Mouse (Mus musculus) heart, adult 9 months (tissue): ENCODE results near the gene Sorbs2.

Experiments
- DNase-seq, 2 experiments: peaks; one replicate each; pipeline ENCODE4 v3.0.0; 2022; ENCODE audit warnings: low spot score in 2 of 2

Gene Sorbs2

DNA sequence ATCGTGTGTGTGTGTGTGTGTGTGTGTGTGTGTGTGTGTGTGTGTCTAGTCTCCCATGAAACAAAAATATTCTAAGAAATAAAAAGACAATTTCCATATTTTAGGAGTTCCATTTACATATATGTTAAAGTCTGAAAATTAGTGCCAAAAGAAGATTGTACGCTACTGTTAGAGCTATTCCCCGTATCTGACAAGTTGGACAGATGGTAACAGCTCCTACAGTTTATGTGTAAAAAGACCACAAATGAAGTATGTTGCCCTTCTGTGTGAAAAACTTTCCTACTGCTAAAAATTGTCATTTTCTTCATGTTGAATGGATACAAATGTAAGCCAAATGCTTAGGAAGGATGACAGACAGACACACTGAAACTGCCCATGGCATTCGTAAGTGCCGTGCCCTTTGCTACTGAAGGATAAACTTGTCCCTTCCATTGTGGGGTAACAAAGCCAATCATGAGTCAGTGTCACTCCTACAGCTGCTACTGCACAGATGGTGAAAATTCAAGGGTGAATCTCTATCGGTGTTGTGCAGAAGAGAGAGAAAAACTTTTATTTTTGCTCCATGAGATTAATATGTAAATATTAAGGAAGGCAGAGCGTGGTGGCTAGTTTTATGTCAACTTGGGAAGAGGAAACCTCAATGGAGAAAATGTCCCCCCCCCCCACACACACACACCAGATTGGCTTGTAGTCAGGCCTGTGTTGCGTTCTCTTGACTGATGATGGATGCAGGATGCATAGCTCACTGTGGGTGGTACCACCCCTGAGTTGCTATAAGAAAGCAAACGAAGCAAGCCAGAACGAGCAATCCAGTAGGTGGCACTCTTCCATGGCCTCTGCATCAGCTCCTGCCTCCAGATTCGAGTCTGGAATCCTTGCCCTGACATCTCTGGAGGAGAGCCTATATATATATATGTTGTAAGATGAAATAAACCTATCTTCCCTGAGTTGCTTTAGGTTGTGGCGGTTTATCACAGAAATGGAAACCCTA is 244.2 kb downstream of the Sorbs2 start:
- DNase-seq = no peak

- no peak for DNase-seq
Observed at GRCm38 (mm10) chr8:45755482-45755881, 247.9 kb downstream of the Sorbs2 start.

DNA sequence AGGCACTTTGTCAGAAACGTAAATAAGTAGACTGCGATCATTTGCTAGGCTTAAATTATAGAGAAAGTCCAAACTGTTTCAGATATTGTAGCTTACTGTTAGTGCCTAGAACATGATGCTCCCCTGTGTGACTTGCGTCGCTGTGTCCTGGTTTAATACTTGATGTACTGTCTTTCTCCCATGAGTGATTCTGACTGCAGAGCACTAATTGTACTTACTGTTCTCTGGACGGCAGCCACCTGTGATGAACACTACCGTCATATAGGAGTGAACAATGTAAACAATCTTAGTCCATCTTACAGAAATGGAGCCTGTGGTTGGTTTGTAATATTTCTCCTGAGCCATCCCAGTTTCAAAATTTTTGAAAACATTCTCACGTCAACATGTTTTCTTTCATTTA is 248.4 kb downstream of the Sorbs2 start:
- DNase-seq = no peak

DNA sequence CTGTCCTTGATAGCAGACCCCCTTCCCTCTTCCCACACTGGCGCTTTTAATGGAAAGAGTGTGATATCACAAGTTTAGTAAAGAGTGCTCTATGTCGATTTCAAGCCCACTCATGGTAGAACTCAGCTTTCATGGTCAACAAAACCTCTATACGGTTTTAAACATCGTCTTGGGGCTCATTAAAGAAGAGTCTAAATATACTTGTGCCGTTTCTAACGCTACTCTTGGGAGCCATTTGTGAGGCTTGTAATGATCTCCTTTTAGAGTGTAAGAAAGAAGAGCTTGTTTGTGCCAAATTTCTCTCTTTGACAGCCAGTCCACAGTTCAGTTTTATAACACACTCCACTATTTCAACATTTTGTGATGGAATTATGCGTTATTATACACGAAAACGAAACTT is 253.0 kb downstream of the Sorbs2 start:
- no peak for DNase-seq

DNA sequence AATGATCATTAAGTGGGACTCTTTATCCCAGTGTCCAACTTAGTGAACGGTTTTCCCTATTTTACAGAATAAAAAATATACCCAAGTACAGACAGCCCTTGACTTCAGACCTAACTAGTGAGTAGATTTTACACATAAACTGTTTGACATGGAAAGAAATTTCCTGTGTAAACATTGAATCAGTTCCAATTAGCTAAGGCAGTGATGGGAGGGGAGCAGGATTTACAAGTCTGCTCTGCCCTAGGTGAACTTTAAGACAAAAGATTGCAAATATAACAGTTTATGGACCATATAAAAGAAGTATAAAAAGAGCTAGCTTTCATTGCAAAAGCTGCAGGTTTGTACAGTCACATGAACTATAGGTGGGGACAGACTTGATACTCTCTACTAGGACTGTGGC is 253.5 kb downstream of the Sorbs2 start:
- DNase-seq = no peak

DNA sequence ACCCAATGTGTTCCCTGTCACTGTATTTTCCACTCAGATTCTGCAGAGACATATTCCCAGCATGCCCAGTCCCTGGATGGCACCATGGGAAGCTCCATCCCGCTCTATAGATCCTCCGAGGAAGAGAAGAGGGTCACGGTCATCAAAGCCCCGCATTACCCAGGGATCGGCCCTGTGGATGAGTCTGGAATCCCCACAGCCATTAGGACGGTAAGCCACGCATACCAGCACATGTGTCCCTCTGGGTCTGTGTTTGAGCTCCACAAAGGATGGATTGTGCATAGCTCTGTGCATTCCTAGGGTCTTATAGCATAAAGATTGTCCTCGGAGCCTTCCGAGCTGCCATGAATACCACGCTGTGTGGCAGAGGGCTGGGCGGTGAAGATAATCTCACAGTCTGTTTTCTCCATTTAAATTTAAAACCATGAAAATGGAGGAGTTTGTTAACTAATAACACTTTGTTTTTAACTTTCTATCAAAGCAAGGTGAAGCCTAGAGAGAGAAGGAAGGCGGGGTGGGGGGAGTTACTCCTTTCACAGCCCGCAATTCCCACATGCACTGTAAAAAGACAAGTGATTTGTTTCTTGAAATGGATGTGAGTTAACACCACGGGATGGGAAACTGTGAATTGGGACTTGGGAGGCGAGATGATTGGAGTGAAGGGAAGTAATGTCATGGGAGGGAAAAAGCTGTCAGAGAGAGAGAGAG is 255.5 kb downstream of the Sorbs2 start:
- no peak for DNase-seq

DNA sequence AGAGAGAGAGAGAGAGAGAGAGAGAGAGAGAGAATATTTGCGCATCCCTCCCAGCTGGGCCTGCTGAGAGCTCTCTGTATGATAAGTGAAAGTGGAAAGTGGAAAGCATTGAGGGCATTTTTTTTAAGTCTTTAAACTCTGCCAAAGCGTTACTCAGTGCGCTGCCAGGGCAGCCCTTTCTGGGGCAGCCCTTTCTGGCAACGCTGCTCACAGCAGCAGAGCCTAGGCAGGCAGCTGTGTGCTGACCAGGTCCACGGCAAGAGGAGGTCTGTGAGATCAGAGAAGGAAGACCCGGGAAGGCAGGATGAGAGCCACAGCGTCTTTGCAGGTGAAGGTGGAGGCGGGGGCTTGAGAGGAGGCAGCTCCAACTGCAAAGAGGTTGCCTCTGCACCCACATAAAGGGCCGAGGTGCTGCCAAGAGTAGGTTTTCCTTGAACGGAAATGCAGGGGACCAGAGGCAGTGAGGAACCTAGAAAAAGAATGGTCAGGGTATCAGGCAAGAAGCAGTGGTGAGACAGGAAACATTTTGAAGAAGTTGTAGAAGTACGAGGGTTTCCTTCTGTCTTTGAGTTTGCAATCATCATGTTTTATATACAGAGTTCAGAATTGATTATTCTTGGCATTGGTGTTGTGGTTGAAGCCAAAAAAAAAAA is 256.2 kb downstream of the Sorbs2 start:
- peak; percentile 47 to 56 for DNase-seq

DNA sequence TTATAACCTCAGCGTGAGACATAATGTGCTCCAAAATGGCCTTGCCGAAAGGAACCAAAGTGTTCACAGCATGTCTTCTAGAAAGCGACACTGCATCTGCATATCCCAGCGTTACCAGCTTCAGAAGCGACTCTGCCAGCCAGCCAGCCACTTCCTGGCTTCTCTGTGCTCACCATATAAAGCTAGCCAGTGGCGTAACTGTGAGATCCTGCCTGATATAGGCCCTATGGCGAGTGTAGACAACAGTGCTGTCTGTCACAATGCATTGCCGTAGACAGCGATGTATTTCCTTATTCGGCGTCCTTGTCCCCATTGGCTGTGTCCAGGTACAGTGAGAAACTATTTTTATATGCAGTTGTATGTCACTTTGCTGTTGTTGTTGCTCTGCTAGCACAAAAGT is 258.6 kb downstream of the Sorbs2 start:
- peak in 1 of 2 experiments; percentile 33 for DNase-seq

DNA sequence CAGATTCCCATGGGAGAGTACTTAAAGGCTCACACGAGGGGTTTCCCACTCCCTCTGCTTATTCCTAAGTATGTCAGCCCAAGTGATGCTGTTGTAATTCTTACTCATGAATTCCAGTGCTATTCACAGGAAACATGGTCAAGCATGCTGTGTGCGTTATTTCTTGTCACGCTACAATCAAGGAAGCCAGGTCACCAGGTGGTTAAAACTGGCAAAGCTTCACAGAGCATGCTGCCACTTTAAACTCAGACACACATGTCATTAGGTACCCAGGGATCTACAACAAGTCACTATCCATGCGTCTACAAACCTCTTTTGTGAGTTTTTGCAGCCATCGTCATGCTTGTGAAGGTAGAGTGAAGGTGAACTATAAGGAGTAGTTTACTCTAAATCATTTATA is 267.3 kb downstream of the Sorbs2 start:
- no peak for DNase-seq

DNA sequence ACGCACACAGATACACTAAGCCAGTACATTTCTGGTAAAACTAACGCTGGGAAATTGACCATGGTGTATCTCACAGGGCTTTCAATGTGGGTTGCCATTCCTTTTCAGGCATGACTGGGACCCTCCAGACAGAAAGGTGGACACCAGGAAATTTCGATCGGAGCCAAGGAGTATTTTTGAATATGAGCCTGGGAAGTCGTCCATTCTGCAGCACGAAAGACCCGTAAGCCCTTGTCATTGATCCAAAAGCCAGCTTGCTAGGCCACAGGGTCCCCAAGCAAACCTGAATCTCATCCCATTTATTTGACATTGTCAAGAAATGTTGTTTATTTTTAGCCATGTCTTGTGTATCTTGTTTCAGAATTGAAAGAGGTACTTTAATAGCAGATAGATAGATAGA is 267.9 kb downstream of the Sorbs2 start:
- no peak for DNase-seq

- no peak for DNase-seq
Observed at GRCm38 (mm10) chr8:45776366-45776765, 268.8 kb downstream of the Sorbs2 start.

DNA sequence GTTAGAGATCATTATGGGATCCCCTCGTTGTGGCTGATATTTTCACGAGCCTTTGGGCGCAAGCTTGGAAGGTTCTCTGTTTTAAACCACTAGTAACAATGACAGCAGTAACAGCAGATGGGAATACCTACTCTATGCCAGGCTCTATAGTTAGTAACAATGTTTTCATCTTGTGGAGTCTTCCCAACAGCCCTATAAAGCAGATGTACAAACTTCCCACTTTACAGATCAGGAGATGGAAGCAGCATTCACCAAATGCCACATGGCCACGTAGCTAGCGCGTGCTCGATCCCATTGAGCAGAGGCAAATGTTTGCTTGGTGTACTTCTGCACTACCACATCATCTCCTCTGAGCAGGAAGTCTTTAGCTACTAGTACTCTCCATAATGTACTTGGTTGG is 269.4 kb downstream of the Sorbs2 start:
- no peak for DNase-seq

DNA sequence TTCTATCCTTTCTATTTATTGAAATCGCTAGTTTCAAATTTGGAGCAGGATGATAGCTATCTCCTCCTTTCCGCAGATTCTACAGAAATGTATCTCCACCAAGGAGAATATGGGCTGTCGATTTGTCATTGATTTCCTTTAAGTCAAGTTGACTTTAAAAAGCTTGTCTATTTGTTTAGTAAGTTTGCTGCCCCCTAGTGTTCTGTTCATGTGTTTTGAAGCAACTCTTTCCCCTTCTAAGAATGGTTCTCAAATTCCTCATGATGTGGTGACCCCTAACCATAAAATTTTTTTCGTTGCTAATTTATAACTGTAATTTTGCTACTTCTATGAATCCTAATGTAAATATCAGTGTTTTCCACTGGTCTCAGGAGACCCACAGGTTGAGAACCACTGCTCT is 273.0 kb downstream of the Sorbs2 start:
- peak in 1 of 2 experiments; percentile 26 for DNase-seq

GRCm38 (mm10) chr8:45788610-45789009 is 281.0 kb downstream of the Sorbs2 start:
- no peak for DNase-seq

DNA sequence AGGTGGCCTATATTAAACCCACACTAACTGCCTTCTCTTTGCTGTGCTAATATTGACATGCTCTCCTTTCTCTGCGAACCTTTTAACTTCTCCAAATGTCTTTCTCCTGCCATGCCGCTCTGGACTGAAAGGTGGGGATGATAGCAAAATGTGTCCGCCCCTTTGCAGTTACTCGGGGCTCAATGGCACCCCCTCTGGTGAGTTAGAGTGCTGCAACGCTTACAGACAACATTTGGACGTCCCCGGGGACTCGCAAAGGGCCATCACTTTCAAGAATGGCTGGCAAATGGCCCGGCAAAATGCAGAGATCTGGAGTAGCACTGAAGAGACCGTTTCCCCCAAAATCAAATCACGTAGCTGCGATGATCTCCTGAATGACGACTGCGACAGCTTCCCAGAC is 287.3 kb downstream of the Sorbs2 start:
- DNase-seq = no peak

DNA sequence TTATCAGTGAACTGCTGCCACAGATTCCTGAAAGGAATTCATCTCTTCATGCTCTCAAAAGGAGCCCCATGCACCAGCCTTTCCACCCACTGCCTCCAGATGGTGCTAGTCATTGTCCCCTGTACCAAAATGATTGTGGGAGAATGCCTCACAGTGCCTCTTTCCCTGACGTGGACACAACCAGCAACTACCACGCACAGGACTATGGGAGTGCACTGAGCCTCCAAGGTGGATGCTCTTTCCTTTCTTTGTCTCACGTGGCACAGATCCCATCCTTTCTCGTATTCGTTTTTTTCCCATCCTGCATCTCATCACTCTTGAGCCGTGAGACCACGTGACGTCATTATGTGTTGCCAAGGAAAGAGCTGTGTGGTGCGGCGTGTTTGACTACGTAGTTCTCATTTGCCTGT is 288.7 kb downstream of the Sorbs2 start:
- DNase-seq = peak; percentile 16 to 26

- no peak for DNase-seq
Observed at GRCm38 (mm10) chr8:45799517-45799916, 291.9 kb downstream of the Sorbs2 start.

DNA sequence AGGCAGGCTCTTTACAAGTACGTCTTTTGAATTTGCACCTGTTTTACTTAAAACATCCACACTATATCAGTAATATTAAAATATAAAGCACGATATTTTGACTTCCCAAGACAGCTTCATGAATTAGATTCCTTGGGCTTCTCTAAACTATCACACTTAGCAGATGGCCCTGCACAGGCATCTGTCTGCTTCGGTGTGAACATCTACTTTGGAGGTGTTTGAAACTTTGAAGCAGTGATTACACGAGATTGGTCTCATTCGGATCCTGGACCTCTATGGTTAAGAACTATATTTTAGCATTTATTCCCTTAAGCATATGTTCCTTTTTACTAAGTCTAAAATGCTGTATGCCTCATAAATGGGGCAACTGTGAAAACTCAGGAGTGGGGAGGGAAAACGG is 301.0 kb downstream of the Sorbs2 start:
- no peak for DNase-seq

GRCm38 (mm10) chr8:45816765-45817426 is 309.3 kb downstream of the Sorbs2 start:
- DNase-seq = peak in 1 of 2 experiments; percentile 35

GRCm38 (mm10) chr8:45821650-45822049 is 314.1 kb downstream of the Sorbs2 start:
- DNase-seq = no peak

- peak in 1 of 2 experiments; percentile 8 for DNase-seq
Observed at GRCm38 (mm10) chr8:45829985-45830548, 322.5 kb downstream of the Sorbs2 start.
